Mouse (Mus musculus) liver, embryonic 16.5 days (tissue): Measurements from ENCODE around the gene Zfp989. TPM values are rescaled to one million over a fixed set of nuclear protein-coding genes. Genes with fewer than 3 reads are reported as not detected.

Experiments used
- polyA plus RNA-seq: library from polyadenylated mRNA; unstranded; fragments of >200 nt; fragmentation: Nextera tagmentation; extraction: Ambion mirVana; gene quantifications from 2 replicates; pipeline ENCODE4 v1.2.1, GENCODE M21; 2015

The Zfp989 gene
- polyA plus RNA-seq, 1 experiment from 2014 or later, result not detected

Other genes with a start within 250 kb of the Zfp989 start
- gene Gm21411, start 62.4 kb upstream of the Zfp989 start, polyA plus RNA-seq, result not detected in 2 replicates
- not detected in 2 replicates for gene Rex2, start 49.9 kb downstream of the Zfp989 start, polyA plus RNA-seq
- gene Zfp991, start 160.1 kb downstream of the Zfp989 start, polyA plus RNA-seq, result 2.7 and 3.1 TPM in 2 replicates